Mouse (Mus musculus): ENCODE measurements around the gene Rflna. TPM values are rescaled to one million over a fixed set of nuclear protein-coding genes. Genes with fewer than 3 reads are reported as not detected.

The Rflna gene
- total and polyA plus RNA-seq, 2 experiments, result 0.22 TPM; not detected in 1

DNA sequence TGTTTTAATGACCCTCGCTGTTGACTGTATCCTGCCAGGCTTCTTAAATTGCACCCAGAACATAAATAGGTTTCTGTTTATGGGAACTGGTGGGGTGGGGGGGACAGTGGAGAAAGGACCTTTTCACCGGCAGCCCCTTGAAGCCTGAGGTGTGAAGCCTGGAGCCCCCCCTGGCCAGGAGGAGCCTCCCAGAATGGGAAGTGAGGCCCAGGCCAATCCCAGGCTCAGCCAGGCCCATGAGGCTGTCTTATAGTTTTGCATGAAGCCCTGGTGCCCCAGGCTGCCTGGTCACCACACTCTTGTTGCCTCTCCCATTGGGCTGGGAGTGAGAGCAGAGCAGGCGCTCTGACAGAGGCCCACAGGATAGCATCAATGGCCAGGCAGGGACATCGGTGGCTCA, 5.1 kb upstream of the Rflna start:
- Histone ChIP-seq H3K9ac (ENCODE audit: low read depth, low read length) (no peak overlapping the region), H3K79me2 (ENCODE audit: control insufficient read depth, insufficient read depth, low read length) (no peaks in the 10 kb centered on the region), H3K4me3 (ENCODE audit: insufficient read depth, low read depth, low read length) (no peak overlapping the region), H3K27ac (replicated peaks; ENCODE audit: insufficient read depth, low read depth, low read length) (no peak overlapping the region), H3K27me3 (ENCODE audit: control insufficient read depth, insufficient read depth, low read length) (no peaks in the 10 kb centered on the region), H3K36me3 (ENCODE audit: control insufficient read depth, insufficient read depth, low read length) (no peaks in the 10 kb centered on the region), H3K4me1 (ENCODE audit: control insufficient read depth, insufficient read depth, low read length) (no peaks in the 10 kb centered on the region)
- no peak for DNase-seq (ENCODE audit: extremely low read depth, low read depth, low spot score)
- no peak for TF ChIP-seq CTCF (IDR thresholded peaks at IDR 0.05; ENCODE audit: low read depth, low read length)
- TF ChIP-seq POLR2A (IDR thresholded peaks at IDR 0.05; ENCODE audit: extremely low read depth, insufficient read depth, low read length), result no peak
- 90% methylated on average over 4 of the region's 4 CpGs for WGBS

DNA sequence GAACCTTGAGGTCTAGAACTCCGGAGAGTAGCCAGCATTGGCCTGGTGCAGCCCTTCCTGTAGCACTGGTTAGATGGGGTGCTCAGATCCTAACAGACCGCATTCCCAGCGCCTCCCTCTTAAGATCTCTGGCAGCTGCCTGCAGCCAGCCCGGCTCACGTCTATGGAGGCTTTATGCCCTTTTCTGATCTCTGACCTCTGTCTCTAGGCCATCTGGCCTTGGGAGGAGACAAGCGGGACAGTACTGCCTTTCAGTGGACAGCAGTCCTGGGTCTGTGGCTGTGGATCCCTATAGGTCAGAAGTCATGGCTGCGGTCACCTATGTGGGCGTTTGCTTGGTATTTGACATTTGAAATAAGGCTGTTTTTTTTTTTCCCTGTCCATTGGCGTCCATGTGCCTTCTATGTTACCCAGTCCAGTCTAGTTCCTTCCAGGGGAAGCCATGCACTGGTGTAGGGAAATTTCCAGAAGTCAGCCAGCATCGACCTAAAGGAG, 2.2 kb upstream of the Rflna start:
- TF ChIP-seq CTCF (IDR thresholded peaks at IDR 0.05; ENCODE audit: low read depth, low read length), result no peak
- no peak for TF ChIP-seq POLR2A (IDR thresholded peaks at IDR 0.05; ENCODE audit: extremely low read depth, insufficient read depth, low read length)
- no peaks in the 10 kb centered on the region for H3K79me2 ChIP-seq (ENCODE audit: control insufficient read depth, insufficient read depth, low read length)
- no peak overlapping the region for H3K27ac ChIP-seq (replicated peaks; ENCODE audit: insufficient read depth, low read depth, low read length)
- no peak overlapping the region for H3K4me3 ChIP-seq (ENCODE audit: insufficient read depth, low read depth, low read length)
- DNase-seq (ENCODE audit: extremely low read depth, low read depth, low spot score), result no peak
- no peaks in the 10 kb centered on the region for H3K4me1 ChIP-seq (ENCODE audit: control insufficient read depth, insufficient read depth, low read length)
- H3K27me3 ChIP-seq (ENCODE audit: control insufficient read depth, insufficient read depth, low read length), result 0 out of 2 replicates have a peak, but pooled peaks cover 3% of the 10 kb centered on the region
- WGBS, result 72% methylated on average over 10 of the region's 10 CpGs
- no peak overlapping the region for H3K9ac ChIP-seq (ENCODE audit: low read depth, low read length)
- H3K36me3 ChIP-seq (ENCODE audit: control insufficient read depth, insufficient read depth, low read length), result no peaks in the 10 kb centered on the region

DNA sequence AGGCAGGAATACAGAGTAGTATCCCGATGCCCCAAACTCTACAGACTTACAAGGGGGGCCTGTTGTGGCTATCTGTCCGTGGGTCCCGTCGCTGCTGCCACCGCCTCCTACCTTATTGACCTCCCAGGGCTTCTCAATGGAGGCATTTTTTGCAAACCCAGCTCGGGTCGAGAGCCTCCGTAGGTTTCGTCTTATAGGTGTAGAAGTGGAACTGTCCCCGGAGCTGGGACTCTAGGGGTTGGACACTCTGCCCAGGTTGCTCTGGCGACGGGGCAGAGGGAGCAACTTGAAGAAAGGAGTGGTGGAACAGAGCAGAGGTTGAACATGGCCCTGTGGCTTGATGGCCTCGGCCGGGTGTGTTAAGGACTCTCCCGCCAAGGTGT, 843 bp downstream of the Rflna start:
- H3K27ac ChIP-seq (replicated peaks; ENCODE audit: insufficient read depth, low read depth, low read length), result no peak overlapping the region
- no peaks in the 10 kb centered on the region for H3K36me3 ChIP-seq (ENCODE audit: control insufficient read depth, insufficient read depth, low read length)
- no peak for DNase-seq (ENCODE audit: extremely low read depth, low read depth, low spot score)
- TF ChIP-seq POLR2A (IDR thresholded peaks at IDR 0.05; ENCODE audit: extremely low read depth, insufficient read depth, low read length), result no peak
- WGBS, result 19% methylated on average over 15 of the region's 15 CpGs
- no peak overlapping the region for H3K9ac ChIP-seq (ENCODE audit: low read depth, low read length)
- H3K4me3 ChIP-seq (ENCODE audit: insufficient read depth, low read depth, low read length), result no peak overlapping the region
- no peaks in the 10 kb centered on the region for H3K79me2 ChIP-seq (ENCODE audit: control insufficient read depth, insufficient read depth, low read length)
- H3K4me1 ChIP-seq (ENCODE audit: control insufficient read depth, insufficient read depth, low read length), result no peaks in the 10 kb centered on the region
- H3K27me3 ChIP-seq (ENCODE audit: control insufficient read depth, insufficient read depth, low read length), result 0 out of 2 replicates have a peak, but pooled peaks cover 3% of the 10 kb centered on the region

DNA sequence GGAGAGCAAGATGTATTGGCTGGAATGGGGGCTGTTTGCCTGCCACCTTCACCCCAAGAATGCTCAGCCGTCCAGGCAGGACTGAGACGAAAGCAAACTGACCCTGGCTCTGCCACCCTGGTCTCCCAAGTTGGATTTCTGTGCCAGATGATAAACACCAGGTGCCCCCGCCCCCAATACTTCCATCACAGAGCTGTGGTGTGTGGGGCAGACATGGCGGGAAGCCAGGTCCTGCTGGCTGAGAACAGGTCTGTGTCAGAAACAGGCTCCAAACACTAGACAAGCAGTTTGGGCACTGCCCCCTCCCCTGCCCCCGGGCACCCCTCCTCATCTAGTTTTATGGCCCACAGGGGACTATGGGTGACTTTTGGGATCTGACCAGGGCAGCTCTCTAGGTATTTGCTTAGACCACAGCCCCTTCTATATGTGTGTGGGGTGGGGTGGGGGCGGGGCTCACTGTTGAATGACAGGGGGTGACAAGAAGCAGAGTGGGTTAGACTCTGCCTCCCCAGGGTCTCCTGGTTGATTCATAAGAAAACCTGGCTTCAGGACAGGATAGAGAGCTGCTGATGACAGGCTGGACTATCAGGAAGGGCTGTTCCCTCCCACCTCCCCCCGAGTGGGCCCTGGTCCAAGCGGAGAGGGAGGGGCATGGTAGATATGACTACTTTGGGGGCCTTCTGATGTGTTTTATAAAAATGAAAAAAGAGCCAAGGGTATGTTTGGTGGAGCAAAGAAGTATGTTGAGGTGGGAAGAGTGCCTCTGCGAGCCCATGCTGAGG, 3.0 kb downstream of the Rflna start:
- Histone ChIP-seq H3K27ac (replicated peaks; ENCODE audit: insufficient read depth, low read depth, low read length) (no peak overlapping the region), H3K4me3 (ENCODE audit: insufficient read depth, low read depth, low read length) (no peak overlapping the region), H3K36me3 (ENCODE audit: control insufficient read depth, insufficient read depth, low read length) (no peaks in the 10 kb centered on the region), H3K27me3 (ENCODE audit: control insufficient read depth, insufficient read depth, low read length) (0 out of 2 replicates have a peak, but pooled peaks cover 3% of the 10 kb centered on the region), H3K9ac (ENCODE audit: low read depth, low read length) (no peak overlapping the region), H3K79me2 (ENCODE audit: control insufficient read depth, insufficient read depth, low read length) (no peaks in the 10 kb centered on the region), H3K4me1 (ENCODE audit: control insufficient read depth, insufficient read depth, low read length) (no peaks in the 10 kb centered on the region)
- DNase-seq (ENCODE audit: extremely low read depth, low read depth, low spot score), result no peak
- TF ChIP-seq CTCF (IDR thresholded peaks at IDR 0.05; ENCODE audit: low read depth, low read length), result no peak
- TF ChIP-seq POLR2A (IDR thresholded peaks at IDR 0.05; ENCODE audit: extremely low read depth, insufficient read depth, low read length), result no peak
- 65% methylated on average over 9 of the region's 9 CpGs for WGBS

DNA sequence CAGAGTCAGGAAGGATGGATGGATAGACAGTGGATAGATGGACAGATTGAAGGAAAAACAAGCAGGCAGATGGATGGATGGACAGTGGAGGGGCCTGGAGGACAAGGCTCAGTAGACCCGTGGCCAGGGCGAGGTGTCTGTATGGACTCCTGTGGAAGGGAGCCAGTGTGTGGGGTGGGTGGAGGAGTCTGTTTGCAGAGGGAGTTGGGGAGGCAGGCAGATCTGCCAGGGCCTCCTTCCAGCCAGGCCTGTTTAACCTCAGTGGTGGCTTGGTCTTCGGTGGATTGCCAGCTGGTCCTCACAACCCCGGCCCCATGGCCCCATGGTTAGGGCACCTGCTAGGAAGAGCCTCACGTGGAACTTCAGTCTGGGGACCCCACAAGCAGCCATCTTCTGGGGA, 3.9 kb downstream of the Rflna start:
- Histone ChIP-seq H3K4me3 (ENCODE audit: insufficient read depth, low read depth, low read length) (no peak overlapping the region), H3K4me1 (ENCODE audit: control insufficient read depth, insufficient read depth, low read length) (no peaks in the 10 kb centered on the region), H3K27me3 (ENCODE audit: control insufficient read depth, insufficient read depth, low read length) (0 out of 2 replicates have a peak, but pooled peaks cover 3% of the 10 kb centered on the region), H3K9ac (ENCODE audit: low read depth, low read length) (no peak overlapping the region), H3K27ac (replicated peaks; ENCODE audit: insufficient read depth, low read depth, low read length) (no peak overlapping the region), H3K79me2 (ENCODE audit: control insufficient read depth, insufficient read depth, low read length) (no peaks in the 10 kb centered on the region), H3K36me3 (ENCODE audit: control insufficient read depth, insufficient read depth, low read length) (no peaks in the 10 kb centered on the region)
- no peak for TF ChIP-seq CTCF (IDR thresholded peaks at IDR 0.05; ENCODE audit: low read depth, low read length)
- TF ChIP-seq POLR2A (IDR thresholded peaks at IDR 0.05; ENCODE audit: extremely low read depth, insufficient read depth, low read length), result no peak
- 60% methylated on average over 5 of the region's 5 CpGs for WGBS
- DNase-seq (ENCODE audit: extremely low read depth, low read depth, low spot score), result no peak

DNA sequence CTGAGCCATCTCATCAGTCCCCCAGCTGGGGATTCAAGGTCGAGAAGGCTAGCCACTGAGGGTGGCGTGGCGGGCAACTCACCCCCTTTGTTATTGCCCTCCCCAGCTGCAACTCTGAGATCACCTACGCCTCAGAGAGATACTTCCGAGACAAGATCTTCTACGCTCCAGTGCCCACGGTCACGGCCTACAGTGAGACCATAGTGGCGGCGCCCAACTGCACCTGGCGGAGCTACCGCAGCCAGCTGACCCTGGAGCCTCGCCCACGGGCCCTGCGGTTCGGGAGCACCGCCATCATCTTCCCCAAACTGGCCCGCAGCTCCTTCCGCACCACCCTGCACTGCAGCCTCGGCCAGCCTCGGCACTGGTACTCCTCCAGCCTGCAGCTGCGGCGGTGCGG, 8.1 kb downstream of the Rflna start:
- TF ChIP-seq POLR2A (IDR thresholded peaks at IDR 0.05; ENCODE audit: extremely low read depth, insufficient read depth, low read length) (no peak), CTCF (IDR thresholded peaks at IDR 0.05; ENCODE audit: low read depth, low read length) (no peak)

More for the DNA sequence above, 8.1 kb downstream of the Rflna start:
- Histone ChIP-seq H3K36me3 (ENCODE audit: control insufficient read depth, insufficient read depth, low read length) (no peaks in the 10 kb centered on the region), H3K4me1 (ENCODE audit: control insufficient read depth, insufficient read depth, low read length) (no peaks in the 10 kb centered on the region), H3K4me3 (ENCODE audit: insufficient read depth, low read depth, low read length) (no peak overlapping the region), H3K79me2 (ENCODE audit: control insufficient read depth, insufficient read depth, low read length) (no peaks in the 10 kb centered on the region), H3K27ac (replicated peaks; ENCODE audit: insufficient read depth, low read depth, low read length) (no peak overlapping the region), H3K9ac (ENCODE audit: low read depth, low read length) (no peak overlapping the region), H3K27me3 (ENCODE audit: control insufficient read depth, insufficient read depth, low read length) (no peaks in the 10 kb centered on the region)
- no peak for DNase-seq (ENCODE audit: extremely low read depth, low read depth, low spot score)
- 94% methylated on average over 24 of the region's 24 CpGs for WGBS
